18 mouse cellular contexts compared by ENCODE assay signal in genomic region chr6:113838493-113838892, GRCm38 (mm10).
DNase-seq lines count a peak whose midpoint lies in the region; ATAC-seq and TF ChIP-seq lines count a peak whose summit lies in the region.
"Had no signal": no experiment of that assay in that cellular context is flagged by ENCODE, and none has a peak within 500 bp of the region (broad histone marks: within the 10 kb centered on the region; RNA-seq: fewer than 3 reads in every experiment).

No protein-coding gene starts in this region.

- no peak for TF ChIP-seq EP300 in liver, postnatal 0 days (IDR thresholded peaks at IDR 0.05; ENCODE audit: low read depth)

- TF ChIP-seq POLR2A in bone marrow, adult 2 months (IDR thresholded peaks at IDR 0.05; ENCODE audit: borderline replicate concordance, control insufficient read depth, low read depth, low read length), result no peak

- TF ChIP-seq CTCF in hindbrain, postnatal 0 days (IDR thresholded peaks at IDR 0.05; ENCODE audit: low read depth), result peak; percentile 60
- TF ChIP-seq CTCF in liver, postnatal 0 days (IDR thresholded peaks at IDR 0.05; ENCODE audit: low read depth), result peak; percentile 47
- peak; percentile 16; the same call in 1 of the 2 replicates for TF ChIP-seq CTCF in bone marrow, adult 2 months (IDR thresholded peaks at IDR 0.05; ENCODE audit: control insufficient read depth, insufficient read depth, low read length)

- no peak for ATAC-seq in hindbrain, postnatal 0 days
- no peak for ATAC-seq in liver, postnatal 0 days
- ATAC-seq in liver, embryonic 11.5 days (replicated peaks; ENCODE audit: low FRiP score), result no peak
- ATAC-seq: hindbrain, embryonic 16.5 days had no signal

- H3K27ac ChIP-seq in hindbrain, postnatal 0 days, result no peak overlapping the region
- H3K27ac ChIP-seq in hindbrain, embryonic 10.5 days, result no peak overlapping the region
- no peak overlapping the region for H3K27ac ChIP-seq in liver, postnatal 0 days (ENCODE audit: low read depth)
- no peak overlapping the region for H3K27ac ChIP-seq in liver, embryonic 11.5 days (ENCODE audit: low read depth, low read length)
- no peak overlapping the region for H3K27ac ChIP-seq in bone marrow, adult 2 months (ENCODE audit: control insufficient read depth, insufficient read depth, low read depth, low read length, poor library complexity)
- H3K27ac ChIP-seq: embryonic facial prominence, embryonic 12.5 days; neural tube, embryonic 13.5 days; stomach, embryonic 15.5 days had no signal

- H3K36me3 ChIP-seq in hindbrain, postnatal 0 days (ENCODE audit: insufficient read depth, low read length), result peaks cover 8% of the 10 kb centered on the region
- H3K36me3 ChIP-seq in hindbrain, embryonic 10.5 days, result no peaks in the 10 kb centered on the region
- no peaks in the 10 kb centered on the region for H3K36me3 ChIP-seq in liver, postnatal 0 days (replicated peaks; ENCODE audit: insufficient read depth, low read length)
- H3K36me3 ChIP-seq in liver, embryonic 11.5 days (ENCODE audit: control insufficient read depth, insufficient read depth, low read length), result no peaks in the 10 kb centered on the region
- H3K36me3 ChIP-seq: embryonic facial prominence, embryonic 12.5 days; G1E; stomach, embryonic 15.5 days had no signal

- H3K4me3 ChIP-seq in hindbrain, postnatal 0 days (ENCODE audit: low read length), result no peak overlapping the region
- no peak overlapping the region for H3K4me3 ChIP-seq in hindbrain, embryonic 10.5 days
- no peak overlapping the region for H3K4me3 ChIP-seq in liver, postnatal 0 days (ENCODE audit: low read depth, low read length)
- no peak overlapping the region for H3K4me3 ChIP-seq in liver, embryonic 11.5 days (ENCODE audit: low read depth, low read length)
- H3K4me3 ChIP-seq in bone marrow, adult 2 months (replicated peaks; ENCODE audit: control insufficient read depth, low read depth, low read length), result no peak overlapping the region
- H3K4me3 ChIP-seq: embryonic facial prominence, embryonic 12.5 days; neural tube, embryonic 13.5 days; stomach, embryonic 15.5 days had no signal

- DNase-seq in hindbrain, postnatal 0 days (ENCODE audit: low spot score), result peak; percentile 20
- no peak for DNase-seq in hindbrain, embryonic 10.5 days (ENCODE audit: low spot score)
- DNase-seq in liver, postnatal 0 days, result no peak
- no peak for DNase-seq in liver, embryonic 11.5 days (ENCODE audit: low spot score)
- peak; percentile 13 for DNase-seq in retina, embryonic 14.5 days (ENCODE audit: low spot score)
- no peak for DNase-seq in thymus, postnatal 4 days
- DNase-seq in thymus, adult 18-20 months, result no peak
- DNase-seq: adrenal gland, adult 8-10 months; cerebellum, adult 9-10 months; gastrocnemius, postnatal 25 days; kidney, adult 9 months had no signal

- 61% methylated on average over 1 of the region's 1 CpGs for WGBS in hindbrain, postnatal 0 days
- 30% methylated on average over 1 of the region's 1 CpGs for WGBS in hindbrain, embryonic 10.5 days
- 37% methylated on average over 1 of the region's 1 CpGs for WGBS in liver, postnatal 0 days (ENCODE audit: insufficient replicate concordance)
- WGBS in liver, embryonic 11.5 days, result 13% methylated on average over 1 of the region's 1 CpGs
- WGBS in bone marrow, adult 2 months, result 19% methylated on average over 1 of the region's 1 CpGs

- no peak overlapping the region for H3K4me2 ChIP-seq in hindbrain, postnatal 0 days (ENCODE audit: low read depth, low read length)
- H3K4me2 ChIP-seq in liver, postnatal 0 days (ENCODE audit: low read depth, low read length), result no peak overlapping the region
- H3K4me2 ChIP-seq in liver, embryonic 11.5 days, result no peak overlapping the region
- H3K4me2 ChIP-seq: embryonic facial prominence, embryonic 12.5 days; heart, embryonic 11.5 days; neural tube, embryonic 13.5 days; stomach, embryonic 15.5 days had no signal

- H3K4me1 ChIP-seq in hindbrain, postnatal 0 days (ENCODE audit: insufficient read depth, low read length), result no peaks in the 10 kb centered on the region
- peaks cover 8% of the 10 kb centered on the region; the same call in 1 of the 2 replicates for H3K4me1 ChIP-seq in hindbrain, embryonic 10.5 days (replicated peaks)
- no peaks in the 10 kb centered on the region for H3K4me1 ChIP-seq in liver, postnatal 0 days (ENCODE audit: insufficient read depth)
- no peaks in the 10 kb centered on the region for H3K4me1 ChIP-seq in liver, embryonic 11.5 days (replicated peaks; ENCODE audit: control insufficient read depth, insufficient read depth, low read length)
- no peaks in the 10 kb centered on the region for H3K4me1 ChIP-seq in bone marrow, adult 2 months (ENCODE audit: control insufficient read depth, insufficient read depth, low read length)
- H3K4me1 ChIP-seq: embryonic facial prominence, embryonic 12.5 days; stomach, embryonic 15.5 days had no signal

- no peaks in the 10 kb centered on the region for H3K27me3 ChIP-seq in hindbrain, postnatal 0 days (ENCODE audit: insufficient read depth, low read length)
- H3K27me3 ChIP-seq in hindbrain, embryonic 10.5 days (ENCODE audit: insufficient read depth, poor library complexity, severe bottlenecking), result no peaks in the 10 kb centered on the region
- no peaks in the 10 kb centered on the region for H3K27me3 ChIP-seq in liver, postnatal 0 days (ENCODE audit: insufficient read depth, low read length)
- H3K27me3 ChIP-seq in liver, embryonic 11.5 days (replicated peaks; ENCODE audit: control insufficient read depth, insufficient read depth, low read length), result no peaks in the 10 kb centered on the region
- H3K27me3 ChIP-seq: embryonic facial prominence, embryonic 12.5 days; neural tube, embryonic 13.5 days; stomach, embryonic 15.5 days had no signal

- H3K9ac ChIP-seq in hindbrain, postnatal 0 days (replicated peaks; ENCODE audit: low read length), result no peak overlapping the region
- no peak overlapping the region for H3K9ac ChIP-seq in liver, postnatal 0 days (replicated peaks)
- H3K9ac ChIP-seq in liver, embryonic 11.5 days (ENCODE audit: low read depth, low read length), result no peak overlapping the region
- H3K9ac ChIP-seq: embryonic facial prominence, embryonic 12.5 days; neural tube, embryonic 13.5 days; stomach, embryonic 15.5 days had no signal

- H3K9me3 ChIP-seq in hindbrain, postnatal 0 days (ENCODE audit: low read length), result no peaks in the 10 kb centered on the region
- no peaks in the 10 kb centered on the region for H3K9me3 ChIP-seq in hindbrain, embryonic 10.5 days
- H3K9me3 ChIP-seq in liver, postnatal 0 days (ENCODE audit: low read length), result no peaks in the 10 kb centered on the region
- no peaks in the 10 kb centered on the region for H3K9me3 ChIP-seq in liver, embryonic 11.5 days (ENCODE audit: control insufficient read depth, low read length)
- H3K9me3 ChIP-seq: embryonic facial prominence, embryonic 12.5 days; neural tube, embryonic 13.5 days; stomach, embryonic 15.5 days had no signal

Comparison
In these comparisons a context has a peak if more than half of its experiments do, and no peak if none do; other contexts are left out.
1. DNase-seq: peak in hindbrain, postnatal 0 days (single experiment) and retina, embryonic 14.5 days (single experiment); none in hindbrain, embryonic 10.5 days (single experiment), liver, postnatal 0 days (single experiment), liver, embryonic 11.5 days (single experiment), thymus, postnatal 4 days (single experiment) and thymus, adult 18-20 months (0 of 2).
2. Peak in every context shown above with its lines, with median percentiles within 50 percentile points of each other: CTCF ChIP-seq.